Mouse (Mus musculus): Measurements from ENCODE around the gene Smarca2. TPM values are rescaled to one million over a fixed set of nuclear protein-coding genes. Genes with fewer than 3 reads are reported as not detected.

Smarca2 gene
- total RNA-seq (2022): 10 to 100 TPM; 78.3 to 92.2 (median 79.8) TPM

GRCm38 (mm10) chr19:26604755-26605300, at the start of gene Smarca2:
TSS of gene Smarca2 (plus strand) at chr19:26605050.
- DNase-seq (ENCODE audit: low spot score): peak; percentile 95

- no peak for DNase-seq (ENCODE audit: low spot score)
These were observed 40.0 kb upstream of the Smarca2 start for GRCm38 (mm10) chr19:26564850-26565249.

DNA sequence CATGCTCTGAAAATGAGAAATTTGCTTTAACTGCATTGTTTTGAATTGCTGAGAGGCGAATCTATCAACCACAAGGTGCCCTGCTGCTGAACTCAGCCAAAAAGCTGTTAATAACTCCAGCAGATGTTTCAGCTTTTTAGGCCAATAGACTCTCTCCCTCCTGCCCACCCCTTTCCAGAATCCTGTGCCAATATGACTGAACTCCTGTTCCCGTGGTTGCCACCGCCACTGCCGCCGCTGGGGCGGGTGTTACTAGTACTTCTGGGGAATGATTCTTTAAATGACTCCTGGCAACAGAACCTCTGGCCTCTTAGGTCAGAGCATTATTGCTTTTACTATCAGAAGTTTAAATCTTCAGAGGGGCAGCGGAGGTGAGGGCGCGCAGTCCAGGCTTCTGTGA, 38.7 kb upstream of the Smarca2 start:
- DNase-seq (ENCODE audit: low spot score): peak; percentile 1

DNA sequence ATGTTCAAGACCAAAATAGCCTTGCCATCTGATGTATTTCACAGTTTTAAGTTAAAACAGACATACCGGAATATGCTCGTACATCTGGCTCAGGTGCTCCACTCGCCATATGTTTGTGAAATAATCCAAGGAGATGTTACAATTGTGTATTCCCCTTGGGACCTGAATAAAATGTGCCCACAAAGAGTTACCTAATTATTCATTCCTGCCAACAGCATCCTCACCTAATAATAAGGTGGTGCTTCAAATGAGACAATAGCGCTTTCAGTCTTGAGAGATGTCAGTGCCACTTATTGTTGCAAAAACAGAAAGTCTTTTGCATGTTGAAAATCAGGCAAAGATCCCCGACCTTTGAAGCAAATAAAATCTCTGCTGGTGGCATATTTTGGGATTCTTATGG, 36.6 kb upstream of the Smarca2 start:
- no peak for DNase-seq (ENCODE audit: low spot score)

- no peak for DNase-seq (ENCODE audit: low spot score)
These were observed 35.9 kb upstream of the Smarca2 start for GRCm38 (mm10) chr19:26568941-26569340.

GRCm38 (mm10) chr19:26569461-26569860, 35.4 kb upstream of the Smarca2 start:
- DNase-seq (ENCODE audit: low spot score): no peak

GRCm38 (mm10) chr19:26579645-26580044, 25.2 kb upstream of the Smarca2 start:
- DNase-seq (ENCODE audit: low spot score): no peak

- DNase-seq (ENCODE audit: low spot score): no peak
These were observed 24.8 kb upstream of the Smarca2 start for GRCm38 (mm10) chr19:26580061-26580460.

DNA sequence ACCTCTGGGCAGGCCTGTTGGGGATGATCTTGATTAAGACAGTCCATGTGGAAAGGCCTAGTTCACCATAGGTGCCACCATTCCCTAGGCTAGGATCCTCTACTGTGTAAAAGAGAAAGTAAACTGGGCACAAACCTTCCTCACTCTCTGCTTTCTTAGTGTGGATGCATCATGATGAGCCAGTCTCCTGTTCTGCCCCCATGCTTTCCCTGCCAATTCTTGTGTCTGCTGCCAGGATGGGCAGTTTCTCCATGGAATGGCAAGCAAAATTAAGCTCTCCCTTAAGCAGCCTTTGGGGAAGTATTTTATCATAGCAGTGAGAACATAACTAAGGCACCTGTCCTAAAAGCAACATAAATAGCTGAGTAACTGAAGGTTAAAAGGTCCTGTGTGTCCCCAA, 10.2 kb upstream of the Smarca2 start:
- DNase-seq (ENCODE audit: low spot score): no peak

- no peak for DNase-seq (ENCODE audit: low spot score)
These were observed 3.4 kb upstream of the Smarca2 start for GRCm38 (mm10) chr19:26601459-26601858.

GRCm38 (mm10) chr19:26603296-26603860, 1.5 kb upstream of the Smarca2 start:
- DNase-seq (ENCODE audit: low spot score): no peak

GRCm38 (mm10) chr19:26603906-26604754, 720 bp upstream of the Smarca2 start:
- no peak for DNase-seq (ENCODE audit: low spot score)

- DNase-seq (ENCODE audit: low spot score): peak; percentile 51
These were observed 829 bp downstream of the Smarca2 start for GRCm38 (mm10) chr19:26605438-26606320.

GRCm38 (mm10) chr19:26606321-26607155, 1.7 kb downstream of the Smarca2 start:
- DNase-seq (ENCODE audit: low spot score): peak; percentile 59

DNA sequence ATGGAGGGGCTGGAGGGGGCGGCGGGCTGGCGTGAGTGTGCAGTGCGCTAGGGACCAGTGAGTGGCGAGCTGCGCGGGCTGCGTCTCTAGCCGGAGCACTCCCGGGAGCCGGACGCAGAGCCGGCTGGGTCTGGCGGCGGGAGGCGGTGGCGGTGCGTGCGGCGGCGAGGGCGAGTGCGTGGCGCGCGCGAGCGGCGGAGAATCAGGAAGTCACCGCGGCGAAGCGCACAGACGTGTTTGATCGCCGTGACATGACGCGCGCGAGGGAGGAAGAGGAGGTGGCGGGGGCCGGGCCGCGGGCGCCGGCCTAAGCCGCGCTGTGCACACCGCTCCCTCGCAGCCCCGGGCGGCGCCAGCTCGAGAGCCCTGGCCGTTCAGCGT, 2.3 kb downstream of the Smarca2 start:
- DNase-seq (ENCODE audit: low spot score): peak; percentile 49

- peak; percentile 28 for DNase-seq (ENCODE audit: low spot score)
These were observed 2.9 kb downstream of the Smarca2 start for GRCm38 (mm10) chr19:26607551-26608433.

DNA sequence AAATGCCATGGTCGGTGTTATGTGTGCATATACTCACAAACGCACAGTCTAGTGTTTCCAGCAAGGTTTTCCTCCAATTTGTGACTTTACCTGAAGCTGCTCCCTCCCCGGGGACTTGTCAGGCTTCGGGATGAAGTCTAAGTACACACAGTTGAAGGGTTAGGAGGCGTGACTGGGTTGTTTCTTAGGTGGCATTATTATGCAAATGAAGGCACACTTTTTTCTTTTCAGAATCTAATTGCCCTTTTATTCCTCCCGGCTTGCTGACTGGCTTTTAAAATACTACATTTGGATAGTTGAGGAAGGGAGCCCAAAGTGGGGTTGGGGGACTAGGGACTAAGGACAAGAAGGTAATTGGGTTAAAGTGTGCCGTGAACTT, 3.6 kb downstream of the Smarca2 start:
- DNase-seq (ENCODE audit: low spot score): no peak

DNA sequence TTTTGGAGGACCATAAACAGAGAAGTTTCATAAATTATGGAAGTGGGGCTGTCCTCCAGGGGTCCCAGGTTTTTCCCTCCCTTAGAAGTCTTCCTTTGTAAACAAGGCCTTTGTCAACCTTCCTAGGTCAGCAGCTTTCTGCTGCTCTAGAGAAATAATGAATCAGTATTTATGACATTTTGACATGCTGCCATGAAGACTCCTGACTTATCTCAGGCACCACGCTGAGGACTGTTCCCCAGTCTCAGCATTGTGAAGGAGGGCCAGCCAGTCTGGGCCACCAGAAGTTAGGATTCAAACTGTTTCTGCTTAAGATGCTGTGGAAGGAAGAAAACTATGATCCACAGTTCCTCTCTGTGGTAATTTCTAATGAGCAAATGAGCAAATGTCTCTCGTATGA, 4.8 kb downstream of the Smarca2 start:
- DNase-seq (ENCODE audit: low spot score): no peak

GRCm38 (mm10) chr19:26612995-26613394, 8.1 kb downstream of the Smarca2 start:
- no peak for DNase-seq (ENCODE audit: low spot score)

DNA sequence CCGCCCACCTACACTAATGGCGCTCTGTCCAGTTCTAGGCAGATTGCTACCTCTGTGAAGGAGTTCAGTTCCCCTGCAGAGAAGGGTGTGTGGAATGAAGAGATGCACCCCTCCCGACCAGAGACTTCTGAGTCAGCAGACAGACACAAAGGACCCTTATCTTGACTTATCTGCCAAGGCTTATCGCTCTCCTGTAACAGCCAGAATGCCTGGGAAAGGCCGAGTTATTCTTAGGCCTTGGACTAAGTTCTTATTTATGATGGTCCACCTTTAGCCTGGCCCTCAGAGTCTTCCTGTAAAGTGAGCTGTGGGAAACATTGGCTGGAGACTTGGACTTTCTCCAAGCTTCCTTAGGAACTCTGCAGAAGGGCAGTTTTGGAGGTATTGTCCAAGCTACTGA, 8.8 kb downstream of the Smarca2 start:
- DNase-seq (ENCODE audit: low spot score): peak; percentile 54
